Mouse (Mus musculus): ENCODE measurements around the gene Rab10.
A peak's percentile ranks its signal among the peaks of the same experiment; 100 is the strongest.
"Not testable (repeated sequence)": the region's sequence is repeated elsewhere in the genome, so short reads cannot be mapped to it uniquely, and the experiment has no call there.

Gene Rab10

DNA sequence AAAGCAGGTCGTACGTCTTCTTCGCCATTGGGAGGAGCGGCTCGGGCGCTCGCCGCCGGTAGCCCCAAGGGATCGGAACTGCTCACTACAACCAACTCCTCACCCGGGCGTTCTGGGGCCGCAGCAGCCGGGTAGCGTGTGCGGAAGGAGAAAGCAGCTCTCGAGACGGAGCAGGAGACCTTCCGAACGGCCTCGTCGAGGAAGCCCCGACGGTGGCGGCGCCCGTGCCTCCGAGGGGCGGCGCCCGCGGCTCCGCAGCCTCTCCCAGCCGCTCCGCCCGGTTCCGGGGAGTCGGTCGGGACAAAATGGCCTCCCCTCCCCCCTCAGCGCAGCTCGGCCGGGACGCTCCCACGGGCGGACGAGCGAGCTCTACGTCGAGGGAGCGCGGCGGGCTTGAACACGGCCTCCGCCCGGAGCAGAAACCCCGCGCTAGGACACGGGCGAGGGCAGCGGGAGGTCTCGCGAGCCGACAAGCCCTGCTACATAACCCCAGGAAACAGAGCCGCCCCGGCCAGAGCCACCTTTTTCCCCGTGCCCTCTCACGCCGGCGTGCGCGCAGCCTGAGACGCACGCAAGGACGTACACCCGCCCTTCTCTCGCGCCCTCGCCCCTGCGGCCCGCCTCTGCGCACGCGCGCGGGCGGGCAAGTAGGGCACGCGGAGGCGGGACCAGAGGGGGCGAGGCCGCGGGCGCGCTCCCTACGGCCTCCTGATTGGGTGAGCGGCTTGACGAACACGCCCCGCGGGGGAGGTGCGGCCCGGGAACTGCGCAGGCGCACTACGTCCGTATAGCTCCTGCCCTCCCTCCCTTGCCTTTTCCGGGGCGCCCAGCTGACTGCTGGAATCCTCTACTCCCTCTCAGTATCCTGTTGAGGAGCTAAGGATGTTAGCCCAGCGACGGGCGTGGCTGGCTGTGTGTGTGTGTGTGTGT, at the start of gene Rab10:
TSS of gene Rab10 (minus strand) at position 579 of the 930 bp plus-strand sequence.
- peak; percentile 95 for DNase-seq (ENCODE audit: low spot score)

- DNase-seq (ENCODE audit: low spot score) = peak; percentile 45
Measured at GRCm38 (mm10) chr12:3359302-3359701, 49.5 kb upstream of the Rab10 start.

DNA sequence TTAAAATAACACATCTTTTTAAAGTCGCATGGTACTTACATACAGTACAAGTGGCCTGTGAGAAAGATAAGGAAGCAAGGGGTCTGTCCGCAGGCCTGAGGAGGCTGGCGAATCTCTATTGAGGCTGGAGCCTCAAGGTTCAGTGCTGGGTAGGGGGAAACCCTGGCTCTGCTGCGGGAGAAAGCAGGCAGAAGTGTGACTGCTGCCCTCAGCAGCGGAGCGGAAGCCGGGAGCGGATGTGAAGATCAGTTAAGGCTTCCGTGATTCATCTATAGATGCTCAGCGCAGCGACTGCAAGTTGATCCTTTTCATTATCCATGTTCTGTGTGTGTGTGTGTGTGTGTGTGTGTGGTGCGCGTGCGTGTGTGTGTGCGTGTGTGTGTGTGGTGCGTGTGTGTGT, 47.1 kb upstream of the Rab10 start:
- no peak for DNase-seq (ENCODE audit: low spot score)

GRCm38 (mm10) chr12:3355068-3355467, 45.3 kb upstream of the Rab10 start:
- no peak for DNase-seq (ENCODE audit: low spot score)

DNA sequence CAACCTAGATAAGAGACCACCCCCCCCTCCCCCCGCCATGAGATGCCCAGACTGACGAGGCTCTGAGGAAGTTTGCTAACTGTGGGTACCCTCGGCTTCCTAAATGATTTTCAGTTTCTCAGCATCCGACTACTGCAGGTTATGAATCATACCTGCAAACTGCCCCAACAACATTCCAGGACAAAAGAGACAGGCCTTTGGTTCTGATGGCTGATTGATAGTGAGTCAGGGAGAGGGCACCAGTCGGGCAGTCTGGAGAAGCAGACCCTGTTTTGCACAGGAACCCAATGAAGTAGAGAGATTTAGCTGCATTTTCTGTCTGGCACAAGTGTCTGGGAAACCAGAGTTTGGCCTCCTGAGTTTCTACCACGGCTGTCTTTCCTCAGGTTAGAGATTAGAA, 42.4 kb upstream of the Rab10 start:
- DNase-seq (ENCODE audit: low spot score) = no peak

- DNase-seq (ENCODE audit: low spot score) = no peak
Measured at GRCm38 (mm10) chr12:3350136-3350535, 40.4 kb upstream of the Rab10 start.

DNA sequence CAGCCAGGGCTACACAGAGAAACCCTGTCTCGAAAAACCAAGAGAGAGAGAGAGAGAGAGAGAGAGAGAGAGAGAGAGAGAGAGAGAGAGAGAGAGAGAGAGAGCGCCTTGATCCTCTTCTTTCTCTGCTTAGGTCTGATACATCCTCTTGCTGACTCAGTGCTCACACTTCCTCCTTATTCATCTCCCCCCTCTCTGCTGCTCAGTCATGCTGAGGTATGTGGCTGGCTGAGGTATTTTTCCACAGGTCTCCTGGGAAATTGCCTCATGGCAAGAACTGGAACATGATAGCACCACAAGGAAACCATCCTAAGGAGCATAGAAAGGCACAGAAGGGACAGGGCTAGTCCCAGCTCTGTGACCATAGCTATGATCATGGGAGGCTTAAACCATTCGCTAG, 39.6 kb upstream of the Rab10 start:
- DNase-seq (ENCODE audit: low spot score) = no peak

DNA sequence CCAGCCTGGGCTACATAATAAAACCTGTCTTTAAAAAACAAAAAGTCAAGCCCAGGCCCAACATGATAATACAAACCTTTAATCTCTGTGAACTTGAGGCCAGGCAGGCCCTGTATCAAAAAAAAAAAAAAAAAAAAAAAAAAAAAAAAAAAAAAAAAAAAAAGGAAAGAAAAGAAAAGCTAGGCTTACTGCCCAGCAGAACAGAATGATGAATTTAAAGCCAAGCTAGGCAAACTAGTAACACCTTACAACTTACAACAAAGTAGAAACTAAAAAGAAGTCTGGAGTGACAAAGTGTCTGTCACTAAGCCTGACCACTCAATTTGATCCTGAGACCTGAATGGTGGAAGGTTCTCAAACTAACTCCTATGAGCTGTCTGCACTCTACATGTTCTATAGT, 37.9 kb upstream of the Rab10 start:
- no peak for DNase-seq (ENCODE audit: low spot score)

DNA sequence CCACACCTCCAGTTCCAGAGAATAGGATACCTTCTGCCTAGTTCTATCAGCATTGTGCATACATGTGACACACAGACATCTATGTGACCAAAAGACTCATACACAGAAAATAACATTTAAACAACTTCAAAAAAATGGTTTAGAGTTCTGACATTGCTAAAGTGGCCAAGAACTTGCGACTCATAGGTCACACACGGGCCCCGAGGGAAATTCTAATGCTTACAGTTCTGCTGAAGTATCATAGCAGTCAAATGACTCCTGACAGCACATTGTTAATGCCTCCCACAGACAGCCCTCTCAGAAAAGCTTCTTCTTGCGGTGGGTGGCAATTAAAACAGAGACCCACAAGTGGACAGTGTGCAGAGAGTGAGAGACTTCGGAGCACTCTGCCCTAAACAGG, 35.3 kb upstream of the Rab10 start:
- no peak for DNase-seq (ENCODE audit: low spot score)

DNA sequence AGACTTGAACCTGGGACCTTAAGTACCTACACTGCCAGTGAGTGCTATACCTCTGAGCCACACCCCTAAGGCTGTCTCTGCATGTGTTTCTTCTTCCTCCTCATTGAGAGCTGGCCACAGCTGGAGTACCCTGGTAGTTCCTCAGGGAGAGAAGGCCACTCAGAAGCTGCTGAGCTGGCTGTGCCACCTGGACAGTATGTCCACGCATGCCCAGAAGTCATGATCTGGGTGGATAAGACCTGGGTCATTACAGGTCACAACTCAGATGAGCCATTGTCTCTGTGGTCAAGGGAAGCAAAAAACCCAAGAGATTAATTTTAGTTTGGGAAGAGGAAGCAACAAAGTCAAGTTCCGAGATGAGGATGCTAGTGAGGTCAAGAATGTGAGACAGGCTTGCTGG, 34.4 kb upstream of the Rab10 start:
- no peak for DNase-seq (ENCODE audit: low spot score)

DNA sequence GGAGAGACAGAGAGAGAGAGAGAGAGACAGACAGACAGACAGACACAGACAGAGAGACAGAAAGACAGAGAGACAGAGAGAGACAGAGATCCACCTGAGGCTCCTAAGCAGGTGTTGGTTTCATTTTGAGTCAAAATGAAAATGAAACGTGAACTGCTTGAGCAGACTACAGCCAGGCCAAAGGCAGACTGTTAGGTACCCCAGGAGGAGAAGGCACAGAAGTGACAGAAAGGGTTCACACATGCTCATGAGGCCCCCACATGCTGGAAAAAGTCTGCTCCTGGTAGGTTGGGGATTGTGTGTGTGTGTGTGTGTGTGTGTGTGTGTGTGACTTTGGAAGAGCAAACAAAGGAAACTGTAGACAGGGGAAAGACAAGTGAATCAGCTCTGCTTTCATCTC, 29.2 kb upstream of the Rab10 start:
- no peak for DNase-seq (ENCODE audit: low spot score)

GRCm38 (mm10) chr12:3329677-3330076, 19.9 kb upstream of the Rab10 start:
- DNase-seq (ENCODE audit: low spot score) = no peak

DNA sequence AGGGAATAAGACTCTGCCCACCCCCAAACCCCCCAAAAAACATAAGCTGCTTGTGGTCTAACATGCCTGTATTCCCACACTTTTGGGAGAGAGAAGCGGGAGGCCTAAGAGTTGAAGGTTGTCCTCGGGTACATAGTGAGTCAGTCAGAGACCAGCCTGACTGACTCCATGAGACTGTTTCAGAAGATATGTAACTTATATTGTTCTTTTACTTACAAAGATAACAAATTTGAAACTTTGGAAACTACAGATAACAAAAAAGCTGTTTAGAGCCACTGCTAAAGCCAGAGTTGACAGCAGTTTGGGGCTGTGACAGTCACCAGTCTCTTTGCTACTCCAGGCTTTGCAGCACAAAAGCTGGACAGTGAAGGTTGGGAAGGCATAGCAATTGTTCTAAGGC, 15.5 kb upstream of the Rab10 start:
- DNase-seq (ENCODE audit: low spot score) = no peak

DNA sequence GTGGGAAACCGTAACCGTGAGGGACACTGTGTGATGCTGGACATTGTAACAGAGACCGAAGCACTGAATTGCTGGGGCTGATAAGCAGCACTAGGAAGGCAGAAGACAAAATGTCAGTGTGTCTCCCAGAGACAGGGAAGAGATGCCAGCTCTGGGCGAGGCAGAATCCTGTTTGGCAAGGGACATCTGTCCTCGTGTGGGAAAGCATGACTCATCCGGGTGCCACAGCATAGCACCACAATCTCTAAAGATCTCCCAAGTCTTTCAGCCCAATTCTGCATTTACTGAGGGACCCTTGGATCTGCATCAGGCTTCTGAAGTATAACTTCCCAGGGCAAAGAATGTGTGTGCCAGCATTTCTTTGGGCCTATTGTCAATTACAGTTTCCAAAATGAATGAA, 13.5 kb upstream of the Rab10 start:
- no peak for DNase-seq (ENCODE audit: low spot score)

GRCm38 (mm10) chr12:3319377-3319776, 9.6 kb upstream of the Rab10 start:
- DNase-seq (ENCODE audit: low spot score) = peak; percentile 14

DNA sequence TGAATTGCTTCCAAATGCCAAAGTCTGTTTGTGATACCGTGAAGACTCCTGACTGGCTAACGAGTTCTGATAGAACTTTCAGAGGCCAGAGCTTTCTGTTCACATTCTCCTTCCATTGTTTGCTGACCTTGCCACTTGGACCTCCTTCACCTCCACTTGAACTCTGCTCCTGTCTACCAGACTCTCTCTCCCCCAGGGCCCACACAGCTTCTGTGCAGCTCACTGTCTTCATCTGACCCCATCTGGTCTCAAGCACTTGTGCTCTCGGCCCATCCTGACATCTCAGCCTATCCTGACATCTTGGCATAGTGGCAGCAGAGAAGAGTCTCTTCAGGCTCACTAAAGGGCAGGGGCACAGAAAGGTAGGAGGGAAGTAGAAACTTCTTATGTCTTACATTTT, 7.2 kb upstream of the Rab10 start:
- no peak for DNase-seq (ENCODE audit: low spot score)

- no peak for DNase-seq (ENCODE audit: low spot score)
Measured at GRCm38 (mm10) chr12:3316083-3316482, 6.3 kb upstream of the Rab10 start.

- DNase-seq (ENCODE audit: low spot score) = no peak
Measured at GRCm38 (mm10) chr12:3312886-3313285, 3.1 kb upstream of the Rab10 start.

DNA sequence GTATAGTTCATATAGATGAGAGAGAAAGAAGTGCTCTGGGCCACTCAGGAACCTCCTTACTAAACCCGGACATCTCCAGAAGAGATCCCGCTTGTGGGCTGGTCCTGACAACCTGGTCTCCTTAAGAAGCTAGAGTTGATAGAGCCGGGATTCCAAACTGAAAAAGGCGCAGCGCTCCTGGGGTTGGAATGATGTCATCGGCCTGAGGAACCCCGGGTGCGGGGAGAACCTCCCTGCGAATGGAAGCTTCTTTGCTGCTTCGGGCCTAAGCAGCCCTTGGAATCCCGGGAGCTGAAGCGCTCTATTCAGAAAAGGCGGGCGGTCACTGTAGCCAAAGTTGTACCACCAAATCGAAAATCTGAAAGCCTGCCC, 538 bp upstream of the Rab10 start:
- no peak for DNase-seq (ENCODE audit: low spot score)

DNA sequence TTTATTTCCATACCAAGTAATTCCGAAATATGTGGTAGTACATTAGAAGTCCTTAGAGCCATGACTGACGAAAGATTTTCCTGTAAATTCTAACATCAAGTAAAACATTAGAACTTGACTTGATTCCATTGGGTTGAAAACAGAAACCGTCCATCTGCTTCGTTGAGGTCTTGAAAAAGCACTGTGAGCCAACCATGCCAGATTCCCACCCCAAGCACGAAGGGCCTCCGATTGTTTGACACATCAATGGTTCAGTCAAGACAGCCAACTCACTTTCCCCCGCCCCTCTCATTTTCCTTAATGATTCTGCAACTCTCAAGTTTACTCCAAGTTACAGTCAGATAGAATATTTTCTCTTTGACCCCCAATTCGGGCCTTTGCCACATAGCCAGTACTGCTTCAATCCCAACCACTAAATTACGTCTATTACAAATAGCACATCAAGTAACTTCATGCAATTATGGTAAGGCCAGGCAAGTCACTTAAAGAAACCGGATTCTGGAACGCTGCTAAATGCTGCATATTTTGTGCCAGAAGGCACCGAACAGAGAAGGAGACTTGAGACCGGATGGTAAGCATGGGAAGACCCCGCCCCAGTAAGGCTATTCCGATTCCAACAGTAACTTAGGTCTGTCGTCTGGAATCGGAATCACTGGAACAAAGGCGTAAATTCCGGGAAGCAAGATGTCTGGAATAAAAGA, 1.1 kb downstream of the Rab10 start:
- no peak for DNase-seq (ENCODE audit: low spot score)

DNA sequence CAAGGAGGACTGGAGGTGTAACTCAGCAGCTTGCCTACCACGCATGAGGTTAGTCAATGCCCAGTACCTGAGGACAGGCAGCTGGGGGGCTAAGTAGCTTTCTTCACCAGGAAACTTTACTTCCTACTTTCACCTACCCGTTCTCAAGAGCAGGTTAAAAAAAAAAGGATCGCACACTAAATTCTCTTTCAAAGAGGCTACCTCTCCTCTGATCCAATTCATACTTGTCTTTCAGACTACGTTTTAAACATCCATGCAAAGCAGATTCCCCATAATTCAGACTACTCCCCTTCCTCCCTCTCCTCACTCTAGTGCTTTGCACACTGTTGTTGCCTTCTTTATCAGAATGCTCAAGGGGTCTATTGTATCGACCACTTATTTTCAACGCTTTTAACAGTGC, 2.2 kb downstream of the Rab10 start:
- no peak for DNase-seq (ENCODE audit: low spot score)

DNA sequence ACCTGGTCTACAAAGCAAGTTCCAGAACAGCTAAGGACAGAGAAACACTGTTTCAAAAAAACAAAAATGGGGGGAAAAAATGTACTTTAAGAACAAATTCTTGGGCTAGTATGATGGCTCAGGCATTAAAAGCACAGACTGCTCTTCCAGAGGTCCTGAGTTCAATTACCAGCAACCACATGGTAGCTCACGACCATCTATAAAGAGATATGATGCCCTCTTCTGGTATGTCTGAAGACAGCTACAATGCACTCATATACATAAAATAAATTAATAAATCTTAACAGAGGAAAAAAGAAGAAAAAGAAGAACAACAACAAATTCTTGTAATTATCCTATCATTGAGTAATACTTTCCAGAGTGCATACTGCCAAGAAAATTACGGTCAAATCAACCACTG, 4.5 kb downstream of the Rab10 start:
- DNase-seq (ENCODE audit: low spot score) = no peak

DNA sequence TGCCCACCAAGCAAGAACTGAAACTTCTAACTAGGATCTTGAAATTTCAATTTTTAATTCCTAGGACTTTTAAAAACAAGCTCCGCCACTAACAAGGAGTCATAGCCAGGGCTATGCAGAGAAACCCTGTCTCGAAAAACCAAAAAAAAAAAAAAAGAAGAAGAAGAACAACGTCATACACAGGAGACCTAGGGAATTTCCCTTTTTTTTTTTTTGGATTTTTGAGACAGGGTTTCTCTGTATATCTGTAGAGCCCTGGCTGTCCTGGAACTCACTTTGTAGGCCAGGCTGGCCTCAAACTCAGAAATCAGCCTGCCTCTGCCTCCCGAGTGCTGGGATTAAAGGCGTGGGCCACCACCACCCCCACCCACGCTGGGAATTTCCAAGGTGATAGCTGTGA, 12.1 kb downstream of the Rab10 start:
- not testable (repeated sequence) for DNase-seq (ENCODE audit: low spot score)

DNA sequence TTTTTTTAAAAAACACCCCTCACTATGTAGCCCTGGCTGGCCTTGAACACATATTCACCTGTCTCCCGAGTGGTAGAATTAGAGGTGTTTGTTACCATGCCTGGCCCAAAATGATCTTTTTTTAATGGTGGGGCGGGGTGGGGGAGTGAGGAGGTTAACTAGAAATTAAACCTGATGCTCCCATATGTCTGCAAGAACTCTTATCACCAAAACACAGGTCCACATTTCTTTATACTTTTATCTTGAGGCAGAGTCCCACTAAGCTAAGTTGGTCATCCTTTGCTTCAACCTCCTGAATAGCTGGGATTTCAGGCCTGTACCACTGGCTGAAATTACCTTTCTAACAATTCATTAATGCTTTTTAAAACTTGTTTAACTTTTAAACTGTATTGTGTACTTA, 13.7 kb downstream of the Rab10 start:
- DNase-seq (ENCODE audit: low spot score) = no peak
